Mouse (Mus musculus) liver, adult 2 months (tissue): ENCODE results near the gene Ifi27l2b. TPM values are rescaled to one million over a fixed set of nuclear protein-coding genes. Genes with fewer than 3 reads are reported as not detected.

ENCODE experiments used
- DNase-seq: peaks from one replicate; pipeline ENCODE4 v3.0.0-alpha.2; 2011; ENCODE audit warnings: low read depth, low spot score; ENCODE audit errors: extremely low read depth
- H3K27ac ChIP-seq: fragments of 200-500 bp; replicated peaks from 2 replicates; pipeline ENCODE4 v1.5.1; 2012; ENCODE audit warnings: low read depth, mild to moderate bottlenecking, control low read depth, inconsistent platforms, low read length; ENCODE audit not compliant: insufficient read depth
- H3K27me3 ChIP-seq: fragments of 200-500 bp; 2 replicates; pipeline ENCODE4 v1.6.1; 2012; ENCODE audit warnings: mild to moderate bottlenecking, moderate library complexity, low read length, inconsistent platforms; ENCODE audit not compliant: control insufficient read depth, insufficient read depth
- H3K36me3 ChIP-seq: fragments of 200-500 bp; 2 replicates; pipeline ENCODE4 v1.6.1; 2012; ENCODE audit warnings: low read length, inconsistent platforms; ENCODE audit not compliant: control insufficient read depth, insufficient read depth
- H3K4me1 ChIP-seq: fragments of 200-500 bp; 2 replicates; pipeline ENCODE4 v1.6.1; 2011; ENCODE audit warnings: low read length; ENCODE audit not compliant: control insufficient read depth, insufficient read depth
- H3K4me3 ChIP-seq: fragments of 200-500 bp; 2 replicates; pipeline ENCODE4 v1.5.1; 2011; ENCODE audit warnings: low read depth, mild to moderate bottlenecking, control low read depth, low read length, moderate library complexity; ENCODE audit not compliant: insufficient read depth
- H3K79me2 ChIP-seq: fragments of 200-500 bp; 2 replicates; pipeline ENCODE4 v1.6.1; 2012; ENCODE audit warnings: inconsistent platforms, mild to moderate bottlenecking, low read length, moderate library complexity; ENCODE audit not compliant: control insufficient read depth, insufficient read depth
- H3K9ac ChIP-seq: fragments of 200-500 bp; 2 replicates; pipeline ENCODE4 v1.6.1; 2012; ENCODE audit warnings: low read depth, mild to moderate bottlenecking, control low read depth, inconsistent platforms, low read length
- CTCF ChIP-seq: fragments of 200-500 bp; IDR thresholded peaks from 2 replicates; pipeline ENCODE4 v1.5.1; 2011; ENCODE audit warnings: low read depth, low read length, control low read depth
- POLR2A ChIP-seq: fragments of 200-500 bp; IDR thresholded peaks from 2 replicates; pipeline ENCODE4 v1.6.1; 2011; ENCODE audit warnings: low read length, control low read depth; ENCODE audit not compliant: insufficient read depth; ENCODE audit errors: extremely low read depth
- WGBS: fragments of 180-500 bp; shearing (Covaris S2); methylation state at CpG from one replicate; pipeline ENCODE4 v1.1.7; 2018; 5-methylcytosine and 5-hydroxymethylcytosine counted together
- polyA plus RNA-seq: library from polyadenylated mRNA; depleted of rRNA; stranded (reverse); fragments of >200 nt; gene quantifications from 2 replicates; pipeline ENCODE4 v1.2.3, GENCODE M21; 2012
- total RNA-seq: library from RNA; depleted of rRNA; stranded (reverse); fragments of >200 nt; gene quantifications from 2 replicates; pipeline ENCODE4 v1.2.3, GENCODE M21; 2014

The Ifi27l2b gene
- total and polyA plus RNA-seq, 2 experiments = 7.4 to 10.0 TPM

GRCm38 (mm10) chr12:103433986-103434731, 22.9 kb downstream of the Ifi27l2b start, which contains the start of gene Ifi27:
Ifi27 (plus strand) TSS chr12:103434211.
- TF ChIP-seq POLR2A (no peak), CTCF (no peak)
- Histone ChIP-seq H3K27me3 (no peaks in the 10 kb centered on the region), H3K9ac (peak within 1 kb of the TSS; percentile 78), H3K36me3 (peaks cover 5% of the 10 kb centered on the region; the same call in 1 of the 2 replicates), H3K4me1 (0 out of 2 replicates have a peak, but pooled peaks cover 2% of the 10 kb centered on the region), H3K4me3 (peak within 1 kb of the TSS; percentile 44), H3K27ac (peak within 1 kb of the TSS; percentile 94), H3K79me2 (no peaks in the 10 kb centered on the region)
- peak; percentile 87 for DNase-seq
- WGBS = 53% methylated on average over 8 of the region's 8 CpGs

DNA sequence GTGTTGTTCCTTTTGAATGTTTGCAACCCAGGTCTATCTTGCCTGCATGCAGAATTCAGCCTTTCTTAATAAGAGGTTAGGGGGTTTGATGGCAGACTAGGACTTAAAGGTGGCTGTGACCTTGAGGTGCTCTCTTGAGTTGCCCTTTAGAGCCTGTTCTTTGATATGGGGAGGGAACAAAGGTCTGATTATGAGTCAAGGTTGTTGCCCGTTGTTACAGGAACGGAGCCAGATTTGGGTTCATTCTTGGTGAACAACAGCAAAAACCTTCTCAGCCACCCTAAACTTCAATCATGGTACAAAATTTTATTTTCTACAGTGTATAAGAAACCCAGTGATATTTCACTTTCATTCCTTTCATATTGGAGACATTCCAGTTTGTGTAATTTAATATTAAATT, 23.6 kb downstream of the Ifi27l2b start:
- H3K36me3 ChIP-seq = peaks cover 3% of the 10 kb centered on the region; the same call in 1 of the 2 replicates
- H3K9ac ChIP-seq = no peak overlapping the region
- peak overlapping the region; percentile 57 for H3K27ac ChIP-seq
- peak; percentile 83 for DNase-seq
- H3K4me3 ChIP-seq = no peak overlapping the region
- 26% methylated on average over 2 of the region's 2 CpGs for WGBS
- no peaks in the 10 kb centered on the region for H3K27me3 ChIP-seq
- H3K79me2 ChIP-seq = no peaks in the 10 kb centered on the region
- 0 out of 2 replicates have a peak, but pooled peaks cover 2% of the 10 kb centered on the region for H3K4me1 ChIP-seq
- TF ChIP-seq POLR2A (no peak), CTCF (no peak)

DNA sequence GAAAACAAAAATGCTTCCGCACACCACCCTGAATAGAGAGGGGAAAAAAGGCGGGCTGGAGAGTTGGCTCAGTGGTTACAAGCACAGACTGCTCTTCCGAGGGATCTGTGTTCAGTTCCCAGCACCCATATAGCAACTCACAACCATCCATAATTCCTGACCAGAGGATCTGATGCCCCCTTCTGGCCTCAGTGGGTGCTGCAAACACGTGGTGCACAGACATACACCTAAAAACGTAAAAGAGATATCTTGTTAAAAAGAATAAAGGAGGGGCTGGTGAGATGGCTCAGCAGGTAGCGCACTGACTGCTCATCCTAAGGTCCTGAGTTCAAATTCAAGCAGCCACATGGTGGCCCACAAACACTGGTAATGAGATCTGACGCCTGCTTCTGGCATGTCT, 30.3 kb downstream of the Ifi27l2b start:
- Histone ChIP-seq H3K9ac (no peak overlapping the region), H3K4me3 (no peak overlapping the region), H3K27me3 (no peaks in the 10 kb centered on the region), H3K27ac (no peak overlapping the region), H3K36me3 (peaks cover 6% of the 10 kb centered on the region; the same call in 1 of the 2 replicates), H3K4me1 (peaks cover 14% of the 10 kb centered on the region), H3K79me2 (peaks cover 13% of the 10 kb centered on the region; the same call in 1 of the 2 replicates)
- TF ChIP-seq CTCF = no peak
- TF ChIP-seq POLR2A = no peak
- WGBS = 94% methylated on average over 7 of the region's 7 CpGs
- DNase-seq = no peak

DNA sequence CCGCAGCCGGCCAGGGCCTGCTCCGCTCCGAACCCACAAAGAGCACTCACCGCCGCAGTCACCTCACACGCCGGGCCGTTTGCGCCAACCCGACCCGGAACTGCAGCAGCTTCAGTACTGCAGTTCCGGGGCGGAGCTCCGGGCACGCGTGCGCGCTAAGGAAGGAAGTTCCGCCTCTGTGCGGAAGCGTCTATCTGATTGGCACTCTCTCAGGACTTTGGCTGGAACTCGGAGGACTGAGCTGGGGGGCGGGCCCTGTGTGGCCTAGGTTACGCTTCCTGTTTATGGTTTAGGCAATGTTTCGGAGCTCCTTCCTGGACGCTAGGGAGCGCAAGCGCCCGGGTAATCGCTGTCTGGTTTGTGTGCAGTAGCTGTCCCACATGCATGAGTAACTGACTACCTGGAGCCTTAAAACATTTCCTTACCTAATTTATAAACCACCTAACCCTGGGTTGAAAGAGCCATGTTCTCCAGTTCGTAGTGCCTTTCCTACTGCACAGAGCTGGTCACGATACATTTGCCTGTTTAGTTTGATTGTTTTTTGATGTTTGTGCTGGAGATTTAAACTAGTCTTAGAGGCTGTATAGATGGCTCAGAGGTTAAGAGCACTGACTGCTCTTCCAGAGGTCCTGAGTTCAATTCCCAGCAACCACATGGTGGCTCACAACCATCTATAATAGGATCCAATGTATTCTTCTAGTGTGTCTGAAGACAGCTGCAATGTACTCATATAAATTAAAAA, 31.1 kb downstream of the Ifi27l2b start, which contains the start of gene Ddx24:
Gene Ddx24, minus strand, starts transcription at position 102 of the 742 bp plus-strand sequence.
- Histone ChIP-seq H3K27ac (peak within 1 kb of the TSS; percentile 52), H3K4me1 (peaks cover 14% of the 10 kb centered on the region), H3K9ac (peak within 1 kb of the TSS; percentile 94), H3K79me2 (peaks cover 15% of the 10 kb centered on the region; the same call in 1 of the 2 replicates), H3K4me3 (peak within 1 kb of the TSS; percentile 96), H3K27me3 (no peaks in the 10 kb centered on the region), H3K36me3 (peaks cover 6% of the 10 kb centered on the region; the same call in 1 of the 2 replicates)
- peak; percentile 96 for DNase-seq
- TF ChIP-seq CTCF (peak; percentile 97), POLR2A (peak; percentile 80; the same call in 1 of the 2 replicates)
- 1% methylated on average over 33 of the region's 33 CpGs for WGBS

- H3K9ac ChIP-seq = peak overlapping the region; percentile 94
- peak overlapping the region; percentile 96 for H3K4me3 ChIP-seq
- no peak for DNase-seq
- H3K27ac ChIP-seq = peak overlapping the region; percentile 52
- TF ChIP-seq POLR2A = no peak
- TF ChIP-seq CTCF = no peak
- 6% methylated on average over 33 of the region's 33 CpGs for WGBS
- H3K36me3 ChIP-seq = peaks cover 6% of the 10 kb centered on the region; the same call in 1 of the 2 replicates
- H3K4me1 ChIP-seq = peaks cover 14% of the 10 kb centered on the region
- H3K79me2 ChIP-seq = peaks cover 15% of the 10 kb centered on the region; the same call in 1 of the 2 replicates
- no peaks in the 10 kb centered on the region for H3K27me3 ChIP-seq
Measured at GRCm38 (mm10) chr12:103425016-103425728, 31.9 kb downstream of the Ifi27l2b start.
